Mouse (Mus musculus): ENCODE data around the gene Cdk5r1. TPM values are rescaled to one million over a fixed set of nuclear protein-coding genes. Genes with fewer than 3 reads are reported as not detected.

Gene Cdk5r1
- polyA plus RNA-seq, 1 experiment, result 3.2 TPM

- peak overlapping the region; percentile 46 for H3K27ac ChIP-seq (ENCODE audit: control insufficient read depth, insufficient read depth, low read depth, low read length, poor library complexity)
These were observed 27.1 kb downstream of the Cdk5r1 start for GRCm38 (mm10) chr11:80503726-80504452.

GRCm38 (mm10) chr11:80504519-80505385 is 27.9 kb downstream of the Cdk5r1 start:
- H3K27ac ChIP-seq (ENCODE audit: control insufficient read depth, insufficient read depth, low read depth, low read length, poor library complexity), result peak overlapping the region; percentile 78
- no peak overlapping the region for H3K4me3 ChIP-seq (replicated peaks; ENCODE audit: control insufficient read depth, low read depth, low read length)
- peaks cover 14% of the 10 kb centered on the region; the same call in 1 of the 2 replicates for H3K4me1 ChIP-seq (ENCODE audit: control insufficient read depth, insufficient read depth, low read length)
- WGBS, result 12% methylated on average over 6 of the region's 6 CpGs
- no peak for TF ChIP-seq CTCF (IDR thresholded peaks at IDR 0.05; ENCODE audit: control insufficient read depth, insufficient read depth, low read length)
- TF ChIP-seq POLR2A (IDR thresholded peaks at IDR 0.05; ENCODE audit: borderline replicate concordance, control insufficient read depth, low read depth, low read length), result no peak

More at GRCm38 (mm10) chr11:80503726-80504452, 27.1 kb downstream of the Cdk5r1 start:
- Histone ChIP-seq H3K4me1 (ENCODE audit: control insufficient read depth, insufficient read depth, low read length) (peaks cover 13% of the 10 kb centered on the region; the same call in 1 of the 2 replicates), H3K4me3 (replicated peaks; ENCODE audit: control insufficient read depth, low read depth, low read length) (no peak overlapping the region)
- WGBS, result 77% methylated on average over 13 of the region's 13 CpGs
- TF ChIP-seq CTCF (IDR thresholded peaks at IDR 0.05; ENCODE audit: control insufficient read depth, insufficient read depth, low read length) (no peak), POLR2A (IDR thresholded peaks at IDR 0.05; ENCODE audit: borderline replicate concordance, control insufficient read depth, low read depth, low read length) (no peak)

GRCm38 (mm10) chr11:80505581-80505980 is 28.8 kb downstream of the Cdk5r1 start:
- peak overlapping the region; percentile 71 for H3K27ac ChIP-seq (ENCODE audit: control insufficient read depth, insufficient read depth, low read depth, low read length, poor library complexity)
- no peak for TF ChIP-seq POLR2A (IDR thresholded peaks at IDR 0.05; ENCODE audit: borderline replicate concordance, control insufficient read depth, low read depth, low read length)
- H3K4me3 ChIP-seq (replicated peaks; ENCODE audit: control insufficient read depth, low read depth, low read length), result no peak overlapping the region
- H3K4me1 ChIP-seq (ENCODE audit: control insufficient read depth, insufficient read depth, low read length), result peaks cover 14% of the 10 kb centered on the region; the same call in 1 of the 2 replicates
- 66% methylated on average over 3 of the region's 3 CpGs for WGBS

GRCm38 (mm10) chr11:80506483-80506882 is 29.7 kb downstream of the Cdk5r1 start:
- peaks cover 14% of the 10 kb centered on the region; the same call in 1 of the 2 replicates for H3K4me1 ChIP-seq (ENCODE audit: control insufficient read depth, insufficient read depth, low read length)
- TF ChIP-seq POLR2A (IDR thresholded peaks at IDR 0.05; ENCODE audit: borderline replicate concordance, control insufficient read depth, low read depth, low read length), result no peak
- TF ChIP-seq CTCF (IDR thresholded peaks at IDR 0.05; ENCODE audit: control insufficient read depth, insufficient read depth, low read length), result no peak
- no peak overlapping the region for H3K4me3 ChIP-seq (replicated peaks; ENCODE audit: control insufficient read depth, low read depth, low read length)
- H3K27ac ChIP-seq (ENCODE audit: control insufficient read depth, insufficient read depth, low read depth, low read length, poor library complexity), result no peak overlapping the region

- Histone ChIP-seq H3K27ac (ENCODE audit: control insufficient read depth, insufficient read depth, low read depth, low read length, poor library complexity) (peak overlapping the region; percentile 85), H3K4me3 (replicated peaks; ENCODE audit: control insufficient read depth, low read depth, low read length) (peak overlapping the region; percentile 6), H3K4me1 (ENCODE audit: control insufficient read depth, insufficient read depth, low read length) (peaks cover 17% of the 10 kb centered on the region)
- TF ChIP-seq CTCF (IDR thresholded peaks at IDR 0.05; ENCODE audit: control insufficient read depth, insufficient read depth, low read length), result no peak
- no peak for TF ChIP-seq POLR2A (IDR thresholded peaks at IDR 0.05; ENCODE audit: borderline replicate concordance, control insufficient read depth, low read depth, low read length)
- 61% methylated on average over 6 of the region's 6 CpGs for WGBS
These were observed 31.0 kb downstream of the Cdk5r1 start for GRCm38 (mm10) chr11:80507791-80508190.

- Histone ChIP-seq H3K4me3 (replicated peaks; ENCODE audit: control insufficient read depth, low read depth, low read length) (peak overlapping the region; percentile 0), H3K27ac (ENCODE audit: control insufficient read depth, insufficient read depth, low read depth, low read length, poor library complexity) (peak overlapping the region; percentile 88), H3K4me1 (ENCODE audit: control insufficient read depth, insufficient read depth, low read length) (peaks cover 17% of the 10 kb centered on the region)
- 8% methylated on average over 19 of the region's 19 CpGs for WGBS
- TF ChIP-seq CTCF (IDR thresholded peaks at IDR 0.05; ENCODE audit: control insufficient read depth, insufficient read depth, low read length) (no peak), POLR2A (IDR thresholded peaks at IDR 0.05; ENCODE audit: borderline replicate concordance, control insufficient read depth, low read depth, low read length) (0 out of 2 replicates have a peak, but pooled peaks have one; percentile 24)
These were observed 31.7 kb downstream of the Cdk5r1 start for GRCm38 (mm10) chr11:80508361-80509175.

- H3K4me3 ChIP-seq (replicated peaks; ENCODE audit: control insufficient read depth, low read depth, low read length), result peak overlapping the region; percentile 36
- peaks cover 14% of the 10 kb centered on the region for H3K4me1 ChIP-seq (ENCODE audit: control insufficient read depth, insufficient read depth, low read length)
- H3K27ac ChIP-seq (ENCODE audit: control insufficient read depth, insufficient read depth, low read depth, low read length, poor library complexity), result peak overlapping the region; percentile 88
- TF ChIP-seq CTCF (IDR thresholded peaks at IDR 0.05; ENCODE audit: control insufficient read depth, insufficient read depth, low read length) (no peak), POLR2A (IDR thresholded peaks at IDR 0.05; ENCODE audit: borderline replicate concordance, control insufficient read depth, low read depth, low read length) (no peak)
- 67% methylated on average over 5 of the region's 5 CpGs for WGBS
These were observed 32.3 kb downstream of the Cdk5r1 start for GRCm38 (mm10) chr11:80509176-80509506.

Measured in bone marrow, adult 2 months (tissue).